Mouse (Mus musculus) kidney, adult 2 months (tissue): Measurements from ENCODE around the gene Ankrd13b. TPM values are rescaled to one million over a fixed set of nuclear protein-coding genes. Genes with fewer than 3 reads are reported as not detected.

Experiments used
- DNase-seq: peaks from one replicate; pipeline ENCODE4 v3.0.0; 2021
- H3K27ac ChIP-seq: fragments of 200-500 bp; 2 replicates; pipeline ENCODE4 v1.5.1; 2012; ENCODE audit warnings: low read depth, low read length, control low read depth, inconsistent platforms; ENCODE audit not compliant: insufficient read depth
- H3K27me3 ChIP-seq: fragments of 200-500 bp; replicated peaks from 2 replicates; pipeline ENCODE4 v1.6.1; 2012; ENCODE audit warnings: mild to moderate bottlenecking, moderate library complexity, low read length, inconsistent platforms; ENCODE audit not compliant: control insufficient read depth, insufficient read depth
- H3K36me3 ChIP-seq: fragments of 200-500 bp; 2 replicates; pipeline ENCODE4 v1.6.1; 2012; ENCODE audit warnings: mild to moderate bottlenecking, moderate library complexity, low read length, inconsistent platforms; ENCODE audit not compliant: control insufficient read depth, insufficient read depth
- H3K4me1 ChIP-seq: fragments of 200-500 bp; 2 replicates; pipeline ENCODE4 v1.6.1; 2011; ENCODE audit warnings: low read length; ENCODE audit not compliant: control insufficient read depth, insufficient read depth
- H3K4me3 ChIP-seq: fragments of 200-500 bp; 2 replicates; pipeline ENCODE4 v1.5.1; 2011; ENCODE audit warnings: mild to moderate bottlenecking, low read depth, low read length, control low read depth; ENCODE audit not compliant: insufficient read depth
- CTCF ChIP-seq: fragments of 200-500 bp; conservative IDR thresholded peaks from 2 replicates; pipeline ENCODE4 v1.5.1; 2011; ENCODE audit warnings: low read depth, mild to moderate bottlenecking, control low read depth, low read length, moderate library complexity, mixed read lengths; ENCODE audit not compliant: insufficient read depth, insufficient read length
- POLR2A ChIP-seq: fragments of 200-500 bp; IDR thresholded peaks from one replicate; pipeline ENCODE4 v1.6.1; 2011; ENCODE audit warnings: low read depth, low read length, control low read depth
- WGBS: fragments of 180-500 bp; shearing (Covaris S2); methylation state at CpG from one replicate; pipeline ENCODE4 v1.1.7; 2018; 5-methylcytosine and 5-hydroxymethylcytosine counted together
- polyA plus RNA-seq: library from polyadenylated mRNA; depleted of rRNA; stranded (reverse); fragments of >200 nt; gene quantifications from 2 replicates; pipeline ENCODE4 v1.2.3, GENCODE M21; 2012

Ankrd13b gene
- polyA plus RNA-seq, 1 experiment = 22.3 TPM

DNA sequence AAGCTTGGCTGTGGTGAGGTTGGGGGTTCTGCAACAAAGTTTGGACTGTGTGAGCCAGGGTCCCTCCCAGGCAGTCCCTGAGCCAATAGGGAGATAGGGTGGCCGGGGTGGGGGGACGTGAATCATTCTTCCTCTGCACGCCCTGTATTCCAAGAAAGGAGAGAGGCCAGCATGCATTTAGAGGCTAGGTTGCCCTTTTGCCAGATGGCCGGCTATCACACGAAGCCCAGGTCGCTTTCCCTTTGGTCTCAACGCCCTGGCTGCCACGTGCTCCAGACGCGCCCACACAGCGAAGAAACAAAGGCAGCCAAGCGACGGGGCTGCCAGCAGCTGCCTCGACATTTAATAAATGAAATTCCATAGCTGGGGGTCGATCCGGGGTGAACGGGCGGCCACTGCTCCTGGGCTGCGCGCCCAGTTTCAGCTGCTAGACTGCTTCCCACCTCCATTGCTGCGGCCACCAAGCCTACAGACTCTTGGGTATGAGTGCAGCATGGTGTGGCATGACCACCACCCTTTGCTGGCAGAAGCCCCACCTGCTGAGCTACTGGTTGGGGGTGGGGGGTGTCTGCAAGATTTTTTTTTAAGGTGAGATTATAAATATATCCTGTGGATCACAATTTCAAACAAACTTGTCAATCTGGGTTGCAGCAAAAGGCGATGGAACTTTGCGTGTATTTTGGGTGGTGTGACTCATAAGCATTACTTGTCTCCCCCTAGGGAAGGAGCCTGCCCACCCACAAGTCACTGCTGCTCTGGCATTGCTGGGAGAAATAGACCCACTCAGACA is 2.2 kb upstream of the Ankrd13b start:
- peaks cover 26% of the 10 kb centered on the region for H3K4me1 ChIP-seq
- TF ChIP-seq POLR2A (no peak), CTCF (no peak)
- DNase-seq = peak; percentile 62

GRCm38 (mm10) chr11:77491123-77491501 is 1.6 kb upstream of the Ankrd13b start:
- TF ChIP-seq POLR2A (no peak), CTCF (peak; percentile 93)
- under 1% methylated on average over 13 of the region's 13 CpGs for WGBS
- Histone ChIP-seq H3K27ac (no peak overlapping the region), H3K36me3 (no peaks in the 10 kb centered on the region), H3K27me3 (no peaks in the 10 kb centered on the region), H3K4me3 (peak overlapping the region; percentile 5; the same call in 1 of the 2 replicates), H3K4me1 (peaks cover 24% of the 10 kb centered on the region)
- DNase-seq = peak; percentile 89

More for the DNA sequence above, 2.2 kb upstream of the Ankrd13b start:
- Histone ChIP-seq H3K27ac (no peak overlapping the region), H3K4me3 (peak overlapping the region; percentile 7; the same call in 1 of the 2 replicates), H3K27me3 (no peaks in the 10 kb centered on the region), H3K36me3 (no peaks in the 10 kb centered on the region)
- WGBS = 2% methylated on average over 23 of the region's 23 CpGs

GRCm38 (mm10) chr11:77490451-77490850 is 973 bp upstream of the Ankrd13b start:
- Histone ChIP-seq H3K36me3 (no peaks in the 10 kb centered on the region), H3K27ac (no peak overlapping the region), H3K27me3 (no peaks in the 10 kb centered on the region), H3K4me1 (peaks cover 24% of the 10 kb centered on the region), H3K4me3 (no peak overlapping the region)
- no peak for DNase-seq
- WGBS = 78% methylated on average over 6 of the region's 6 CpGs
- TF ChIP-seq CTCF = no peak

DNA sequence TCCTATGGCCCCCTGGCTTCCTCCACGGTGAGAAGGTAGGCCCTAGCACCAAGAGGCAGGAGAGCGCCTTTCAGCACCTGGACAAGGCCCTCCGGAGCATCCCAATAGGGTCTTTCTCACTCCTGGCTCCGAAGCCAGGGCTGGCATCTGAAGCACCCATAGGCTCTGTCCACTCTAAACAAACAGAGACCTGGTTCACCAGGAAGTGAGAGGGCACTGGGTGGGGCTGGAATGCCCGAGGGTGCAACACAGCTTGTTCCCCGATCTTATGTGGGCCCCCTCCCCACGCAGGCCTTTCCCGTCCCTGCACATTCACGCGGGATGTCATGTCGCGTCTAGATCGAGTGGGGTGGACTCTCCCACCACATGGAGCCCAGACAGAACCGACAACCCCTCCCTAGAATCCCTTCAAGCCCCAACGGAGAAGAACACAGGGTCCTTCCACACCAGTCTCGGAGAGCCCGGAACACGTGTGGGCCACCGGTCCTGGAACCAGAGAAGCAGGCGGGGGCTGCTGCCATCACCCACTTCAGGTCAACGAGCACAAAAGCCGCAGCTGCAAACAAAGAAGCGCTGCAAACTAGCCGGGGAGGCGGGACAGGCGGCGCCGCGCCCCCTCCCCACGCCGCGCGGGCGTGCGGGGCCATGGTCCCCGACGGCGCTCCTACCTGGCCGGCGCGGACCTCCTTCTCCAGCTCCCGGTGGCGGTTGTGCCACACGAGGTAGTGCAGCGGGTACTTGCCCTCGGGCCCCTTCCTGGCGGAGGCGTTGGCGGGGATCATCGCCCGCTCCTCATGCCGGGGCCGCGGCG is 502 bp downstream of the Ankrd13b start:
- Histone ChIP-seq H3K27me3 (no peaks in the 10 kb centered on the region), H3K4me3 (peak overlapping the region; percentile 61)

DNA sequence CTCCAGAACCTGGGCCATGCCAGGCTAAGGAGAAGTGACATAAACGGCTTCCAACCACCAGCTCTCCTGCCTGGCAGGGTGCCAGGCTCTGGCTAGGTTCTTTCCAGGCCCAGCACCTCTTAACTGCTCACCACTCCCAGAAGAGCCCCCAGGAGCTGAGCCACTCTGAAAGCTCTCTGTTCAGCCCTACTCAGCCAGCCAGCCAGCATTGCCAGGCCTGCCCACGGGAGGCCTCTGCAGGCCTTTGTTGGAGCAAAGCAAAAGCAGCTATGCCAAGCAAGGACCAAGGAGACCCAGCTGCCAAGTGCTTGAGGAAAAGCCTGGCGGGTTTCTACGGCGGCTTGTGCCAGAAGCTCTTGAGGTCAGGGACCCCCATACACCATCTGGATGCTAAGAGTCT is 2.7 kb downstream of the Ankrd13b start:
- TF ChIP-seq POLR2A (no peak), CTCF (no peak)
- peaks cover 5% of the 10 kb centered on the region for H3K4me1 ChIP-seq
- 67% methylated on average over 5 of the region's 5 CpGs for WGBS

More for the DNA sequence above, 502 bp downstream of the Ankrd13b start:
- 8% methylated on average over 55 of the region's 55 CpGs for WGBS
- no peak for DNase-seq
- no peak overlapping the region for H3K27ac ChIP-seq
- H3K4me1 ChIP-seq = peaks cover 11% of the 10 kb centered on the region
- no peaks in the 10 kb centered on the region for H3K36me3 ChIP-seq
- TF ChIP-seq POLR2A = no peak
- no peak for TF ChIP-seq CTCF

GRCm38 (mm10) chr11:77485229-77485628 is 4.2 kb downstream of the Ankrd13b start:
- DNase-seq = no peak

More for the DNA sequence above, 2.7 kb downstream of the Ankrd13b start:
- Histone ChIP-seq H3K36me3 (no peaks in the 10 kb centered on the region), H3K27me3 (no peaks in the 10 kb centered on the region), H3K4me3 (no peak overlapping the region), H3K27ac (no peak overlapping the region)
- DNase-seq = no peak

More at GRCm38 (mm10) chr11:77485229-77485628, 4.2 kb downstream of the Ankrd13b start:
- Histone ChIP-seq H3K4me1 (no peaks in the 10 kb centered on the region; the same call in 1 of the 2 replicates), H3K4me3 (no peak overlapping the region), H3K36me3 (no peaks in the 10 kb centered on the region), H3K27me3 (no peaks in the 10 kb centered on the region), H3K27ac (no peak overlapping the region)
- TF ChIP-seq POLR2A (no peak), CTCF (no peak)
- 67% methylated on average over 6 of the region's 6 CpGs for WGBS
